Mouse (Mus musculus) forebrain, embryonic 16.5 days (tissue): ENCODE data around the gene Foxp1. TPM values are rescaled to one million over a fixed set of nuclear protein-coding genes. Genes with fewer than 3 reads are reported as not detected.
A peak's percentile ranks its signal among the peaks of the same experiment; 100 is the strongest.

ENCODE experiments used
- ATAC-seq: fragments of 200-750 bp; cut with Nextera tagmentation; 2 replicates; pipeline ENCODE4 v1.8.0; 2017; ENCODE audit warnings: mild to moderate bottlenecking, moderate library complexity
- H3K27ac ChIP-seq: fragments of 300-500 bp; sonication (generic); 2 replicates; pipeline ENCODE4 v1.5.1; 2014; ENCODE audit warnings: low read length, control low read depth
- H3K27me3 ChIP-seq: fragments of 300-500 bp; sonication (generic); replicated peaks from 2 replicates; pipeline ENCODE4 v1.6.1; 2014; ENCODE audit warnings: low read length; ENCODE audit not compliant: control insufficient read depth, insufficient read depth
- H3K36me3 ChIP-seq: fragments of 300-500 bp; sonication (generic); 2 replicates; pipeline ENCODE4 v1.6.1; 2014; ENCODE audit not compliant: control insufficient read depth, insufficient read depth
- H3K4me1 ChIP-seq: fragments of 300-500 bp; sonication (generic); replicated peaks from 2 replicates; pipeline ENCODE4 v1.6.1; 2014; ENCODE audit warnings: low read length; ENCODE audit not compliant: control insufficient read depth, insufficient read depth
- H3K4me2 ChIP-seq: fragments of 300-500 bp; sonication (generic); 2 replicates; pipeline ENCODE4 v1.6.1; 2014; ENCODE audit warnings: mild to moderate bottlenecking, low read length, control low read depth
- H3K4me3 ChIP-seq: fragments of 300-500 bp; sonication (generic); replicated peaks from 2 replicates; pipeline ENCODE4 v1.5.1; 2014; ENCODE audit warnings: mild to moderate bottlenecking, low read length, control low read depth
- H3K9ac ChIP-seq: fragments of 300-500 bp; sonication (generic); replicated peaks from 2 replicates; pipeline ENCODE4 v1.6.1; 2014; ENCODE audit warnings: low read depth, low read length, control low read depth
- H3K9me3 ChIP-seq: fragments of 300-500 bp; sonication (generic); 2 replicates; pipeline ENCODE4 v1.6.1; 2016; ENCODE audit warnings: low read length; ENCODE audit not compliant: control insufficient read depth
- WGBS: fragments of 180-500 bp; shearing (Covaris S2); extraction: QIAGEN DNeasy Blood & Tissue Kit; methylation state at CpG from one replicate; pipeline ENCODE4 v1.1.7; 2014; 5-methylcytosine and 5-hydroxymethylcytosine counted together
- polyA plus RNA-seq: library from polyadenylated mRNA; unstranded; fragments of >200 nt; fragmentation: Nextera tagmentation; extraction: Ambion mirVana; gene quantifications from 2 replicates; pipeline ENCODE4 v1.2.1, GENCODE M21; 2015

Gene Foxp1
- polyA plus RNA-seq, 1 experiment from 2014 or later: 123 TPM

DNA sequence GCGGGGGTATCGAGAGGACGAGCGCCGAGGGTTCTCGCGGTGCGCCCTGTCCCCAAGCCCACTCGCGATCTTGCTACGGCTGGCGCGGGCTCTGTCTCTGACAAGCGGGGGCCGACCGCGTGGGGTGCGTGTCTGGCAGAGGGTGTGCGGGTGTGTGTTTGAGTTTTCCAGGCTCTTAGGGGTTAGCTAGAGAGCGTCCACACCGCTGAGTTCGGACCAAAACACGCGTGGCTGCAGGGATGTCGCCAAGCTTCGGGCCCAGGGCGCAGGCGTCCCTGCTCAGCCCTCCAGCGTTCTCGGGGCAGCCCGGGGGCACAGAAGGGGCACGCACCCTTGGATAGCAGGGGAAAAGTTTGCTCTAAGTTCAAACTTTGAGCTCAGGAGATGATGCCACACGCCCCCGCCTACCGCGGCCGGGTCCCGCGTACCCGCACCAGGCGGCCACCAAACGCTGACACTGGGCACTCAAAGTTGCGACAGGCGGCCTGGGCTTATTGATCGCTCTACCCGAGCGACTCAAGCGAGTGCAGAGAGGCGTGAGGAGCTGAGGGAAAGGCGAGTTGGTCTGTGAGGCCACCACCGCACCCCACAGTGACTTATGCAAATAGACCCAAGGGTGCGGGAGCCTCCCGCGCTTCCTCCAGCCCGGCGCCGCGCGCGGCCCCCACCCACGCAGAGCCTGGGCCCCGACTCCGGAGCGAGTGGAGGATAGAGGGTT lies 721 bp downstream of the Foxp1 start:
- Histone ChIP-seq H3K27me3 (no peaks in the 10 kb centered on the region), H3K4me3 (peak overlapping the region; percentile 64), H3K36me3 (no peaks in the 10 kb centered on the region), H3K9me3 (no peaks in the 10 kb centered on the region), H3K27ac (peak overlapping the region; percentile 98), H3K9ac (peak overlapping the region; percentile 91), H3K4me1 (peaks cover 17% of the 10 kb centered on the region), H3K4me2 (peak overlapping the region; percentile 99)
- WGBS: 0% methylated on average over 64 of the region's 64 CpGs
- ATAC-seq: peak; percentile 21

DNA sequence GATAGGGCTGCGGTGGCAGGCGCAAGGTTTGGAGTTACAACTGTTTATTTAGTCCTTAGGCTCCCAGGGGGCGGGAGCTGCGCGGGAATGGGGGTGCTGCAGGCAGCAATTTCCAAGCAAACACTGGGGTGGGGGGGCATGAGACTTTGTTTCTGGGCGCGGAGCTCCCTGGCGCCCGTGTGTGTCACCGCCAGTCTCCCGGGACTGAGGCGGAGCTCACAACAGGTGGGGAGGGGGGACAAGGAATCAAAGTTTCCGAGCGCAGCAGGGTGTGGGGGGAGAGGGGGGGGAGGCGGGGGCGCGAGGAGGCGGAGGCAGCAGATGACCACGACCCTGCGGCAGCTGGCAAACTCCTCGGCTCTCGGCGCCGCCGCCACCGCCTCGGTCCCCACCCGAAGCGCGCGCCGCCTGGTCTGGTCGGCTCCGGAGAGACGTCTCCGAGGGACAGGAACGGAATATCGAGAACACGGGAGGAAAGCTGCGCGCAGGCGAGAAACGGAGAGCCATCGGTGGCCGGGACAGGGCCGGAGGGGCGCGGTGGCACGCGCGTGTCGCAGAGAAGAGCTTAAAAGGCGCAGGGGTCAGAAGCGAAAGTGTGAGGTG lies 1.4 kb downstream of the Foxp1 start:
- peak; percentile 24 for ATAC-seq
- Histone ChIP-seq H3K4me3 (peak overlapping the region; percentile 64), H3K27me3 (no peaks in the 10 kb centered on the region), H3K9me3 (no peaks in the 10 kb centered on the region), H3K27ac (peak overlapping the region; percentile 98), H3K9ac (peak overlapping the region; percentile 91), H3K4me2 (peak overlapping the region; percentile 99), H3K4me1 (peaks cover 21% of the 10 kb centered on the region), H3K36me3 (no peaks in the 10 kb centered on the region)
- WGBS: under 1% methylated on average over 53 of the region's 54 CpGs

DNA sequence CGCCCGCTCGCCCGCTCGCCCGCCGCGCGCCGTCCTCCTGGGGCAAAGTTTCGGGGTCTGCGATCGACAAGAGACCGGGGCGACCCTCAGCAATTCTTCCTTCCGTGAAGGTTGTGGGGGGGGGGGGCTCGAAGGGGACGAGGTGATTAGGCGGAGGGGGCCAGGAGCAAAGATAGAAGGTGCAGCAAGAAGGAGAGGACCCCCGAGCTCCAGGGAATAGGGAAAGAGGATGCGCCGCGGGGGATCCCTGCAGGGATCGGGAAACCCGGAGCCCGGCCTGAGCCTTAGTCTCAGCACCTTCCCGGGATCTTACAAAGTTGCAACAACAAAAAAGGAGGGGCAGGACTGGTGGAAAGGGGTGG lies 1.9 kb downstream of the Foxp1 start:
- Histone ChIP-seq H3K36me3 (no peaks in the 10 kb centered on the region), H3K9me3 (no peaks in the 10 kb centered on the region), H3K9ac (peak overlapping the region; percentile 91), H3K27me3 (no peaks in the 10 kb centered on the region), H3K4me2 (peak overlapping the region; percentile 99), H3K4me1 (peaks cover 24% of the 10 kb centered on the region), H3K27ac (peak overlapping the region; percentile 98), H3K4me3 (peak overlapping the region; percentile 64)
- WGBS: 0% methylated on average over 25 of the region's 27 CpGs
- ATAC-seq: peak; percentile 48

DNA sequence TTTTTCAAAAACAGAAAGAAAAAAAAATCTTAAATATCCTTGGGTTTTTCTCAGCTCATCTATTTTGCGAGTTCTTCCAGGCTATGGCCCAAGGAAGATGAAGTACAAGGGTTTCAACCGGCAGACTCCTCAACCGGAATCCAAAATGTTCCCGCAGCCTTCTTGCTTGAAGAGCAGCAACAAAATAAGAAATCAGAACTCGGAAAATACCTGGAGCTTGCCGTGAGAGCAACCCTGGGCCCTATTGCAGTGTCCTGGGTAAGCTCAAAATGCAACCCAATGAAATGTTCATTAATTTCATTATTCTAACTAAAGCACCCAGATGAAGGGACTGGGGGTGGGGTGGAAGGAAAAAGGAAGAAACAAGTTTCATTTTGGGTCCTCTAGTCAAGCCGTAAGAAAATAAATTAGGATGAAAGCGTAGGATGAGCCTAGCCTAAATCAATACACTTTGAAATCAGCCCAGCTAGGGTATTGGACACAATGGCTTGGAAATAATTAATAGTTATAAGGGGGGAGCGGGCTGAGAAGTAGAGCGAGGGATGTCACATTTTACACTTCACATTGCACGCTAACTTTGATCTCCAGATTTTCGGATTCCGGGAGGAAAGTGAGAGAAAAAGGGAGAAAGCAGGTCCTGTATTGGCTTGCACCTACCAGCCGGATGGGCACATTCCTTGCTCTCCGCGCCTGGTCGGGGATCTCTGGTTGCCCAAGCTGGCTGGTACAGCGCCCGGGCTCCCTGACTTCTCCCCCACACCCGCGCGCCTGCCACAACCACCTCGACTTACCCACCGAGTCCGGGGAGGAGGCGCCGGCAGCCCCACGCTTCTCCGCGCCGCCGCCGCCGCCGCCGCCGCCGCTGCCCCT lies 2.5 kb downstream of the Foxp1 start:
- 3% methylated on average over 33 of the region's 38 CpGs for WGBS
- H3K27ac ChIP-seq: peak overlapping the region; percentile 98
- peak overlapping the region; percentile 99 for H3K4me2 ChIP-seq
- H3K27me3 ChIP-seq: no peaks in the 10 kb centered on the region
- peaks cover 20% of the 10 kb centered on the region for H3K4me1 ChIP-seq
- peak; percentile 6; the same call in 1 of the 2 replicates for ATAC-seq
- peak overlapping the region; percentile 64 for H3K4me3 ChIP-seq
- peak overlapping the region; percentile 91 for H3K9ac ChIP-seq
- no peaks in the 10 kb centered on the region for H3K9me3 ChIP-seq
- no peaks in the 10 kb centered on the region for H3K36me3 ChIP-seq

DNA sequence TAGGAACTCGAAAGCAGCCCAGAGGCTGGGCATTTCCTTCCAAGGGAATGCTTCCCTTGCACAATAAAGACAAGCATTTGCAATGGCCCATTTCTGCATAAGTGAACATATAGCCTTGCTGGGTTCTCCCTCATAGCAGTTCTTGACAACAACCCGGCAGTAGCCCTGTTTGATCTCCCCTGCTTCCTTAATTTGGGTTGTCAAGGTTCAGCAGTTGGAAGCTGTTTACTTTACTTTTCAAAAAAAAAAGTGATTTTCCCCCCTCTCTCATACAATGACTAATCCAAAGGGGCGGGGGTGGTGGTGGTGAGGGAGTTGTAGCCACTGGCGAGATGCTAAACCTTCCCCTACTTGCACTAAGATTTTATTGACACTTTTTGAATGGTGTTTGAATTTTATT lies 3.5 kb downstream of the Foxp1 start:
- H3K36me3 ChIP-seq: no peaks in the 10 kb centered on the region
- H3K27ac ChIP-seq: no peak overlapping the region
- H3K9ac ChIP-seq: 0 out of 2 replicates have a peak overlapping the region, but pooled peaks have one; percentile 0
- no peaks in the 10 kb centered on the region for H3K9me3 ChIP-seq
- H3K27me3 ChIP-seq: no peaks in the 10 kb centered on the region
- peak overlapping the region; percentile 4 for H3K4me3 ChIP-seq
- H3K4me1 ChIP-seq: peaks cover 19% of the 10 kb centered on the region
- H3K4me2 ChIP-seq: peak overlapping the region; percentile 99
- 40% methylated on average over 4 of the region's 4 CpGs for WGBS
- ATAC-seq: no peak

DNA sequence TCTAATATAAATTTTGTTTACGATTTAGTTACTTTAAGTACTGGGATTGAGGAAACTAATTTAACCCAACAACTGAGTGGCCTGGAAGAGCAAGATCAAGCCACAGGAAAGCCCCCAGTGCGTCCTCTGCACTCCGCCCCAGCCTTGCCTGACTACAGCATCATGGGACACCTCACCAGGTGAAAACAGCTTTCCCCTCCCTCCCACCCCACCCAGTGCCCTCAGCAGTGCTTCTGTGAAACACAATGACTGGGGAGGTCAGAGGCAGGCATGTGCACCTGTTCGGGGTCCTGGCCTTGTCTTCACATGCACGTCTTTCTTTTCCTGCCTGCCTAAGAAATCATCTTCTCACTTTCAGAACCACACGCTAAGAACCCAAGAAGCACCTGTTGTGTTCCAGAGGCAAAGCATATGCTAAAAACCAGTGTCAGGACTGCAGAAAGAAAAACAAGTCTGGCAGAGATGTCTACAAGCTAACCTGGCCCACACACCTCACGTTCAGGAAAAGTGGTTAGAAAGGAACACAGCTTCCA lies 6.8 kb downstream of the Foxp1 start:
- no peaks in the 10 kb centered on the region for H3K27me3 ChIP-seq
- H3K9ac ChIP-seq: no peak overlapping the region
- H3K4me3 ChIP-seq: no peak overlapping the region; the same call in 1 of the 2 replicates
- H3K27ac ChIP-seq: no peak overlapping the region
- WGBS: 78% methylated on average over 7 of the region's 7 CpGs
- H3K36me3 ChIP-seq: no peaks in the 10 kb centered on the region
- peak overlapping the region; percentile 20 for H3K4me2 ChIP-seq
- H3K4me1 ChIP-seq: peaks cover 17% of the 10 kb centered on the region
- H3K9me3 ChIP-seq: no peaks in the 10 kb centered on the region
- ATAC-seq: no peak

DNA sequence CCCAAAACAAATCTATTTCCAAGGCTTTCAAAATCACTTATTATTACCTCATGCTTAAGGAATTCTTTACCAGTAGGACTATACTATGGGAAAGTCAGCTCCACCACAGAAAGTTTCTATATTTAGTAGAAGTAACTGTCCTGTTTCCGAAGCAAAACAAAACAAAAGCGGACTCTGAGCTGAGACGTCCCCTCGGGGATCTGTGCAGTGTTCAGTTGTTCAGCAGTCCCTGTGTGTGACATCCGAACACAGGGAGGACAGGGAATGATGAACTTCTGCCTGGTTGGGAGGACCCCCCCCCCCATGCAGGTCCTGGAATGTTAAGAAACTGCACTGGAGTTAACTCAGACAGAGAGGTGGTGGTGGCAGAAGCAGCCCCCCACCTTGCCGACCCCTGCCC lies 10.7 kb downstream of the Foxp1 start:
- WGBS: 60% methylated on average over 6 of the region's 6 CpGs

GRCm38 (mm10) chr6:99509189-99509592 lies 13.3 kb downstream of the Foxp1 start:
- peak; percentile 66 for ATAC-seq
- H3K27me3 ChIP-seq: no peaks in the 10 kb centered on the region
- no peak overlapping the region; the same call in 1 of the 2 replicates for H3K27ac ChIP-seq

More for the DNA sequence above, 10.7 kb downstream of the Foxp1 start:
- no peaks in the 10 kb centered on the region for H3K36me3 ChIP-seq
- H3K9ac ChIP-seq: no peak overlapping the region
- ATAC-seq: no peak
- H3K4me2 ChIP-seq: no peak overlapping the region
- no peaks in the 10 kb centered on the region for H3K9me3 ChIP-seq
- no peak overlapping the region for H3K4me3 ChIP-seq
- no peak overlapping the region for H3K27ac ChIP-seq
- no peaks in the 10 kb centered on the region for H3K27me3 ChIP-seq
- H3K4me1 ChIP-seq: peaks cover 26% of the 10 kb centered on the region

GRCm38 (mm10) chr6:99506816-99507215 lies 15.7 kb downstream of the Foxp1 start:
- Histone ChIP-seq H3K9ac (no peak overlapping the region), H3K9me3 (no peaks in the 10 kb centered on the region), H3K27ac (no peak overlapping the region), H3K27me3 (no peaks in the 10 kb centered on the region), H3K4me3 (no peak overlapping the region), H3K36me3 (no peaks in the 10 kb centered on the region), H3K4me2 (no peak overlapping the region), H3K4me1 (peaks cover 19% of the 10 kb centered on the region)
- no peak for ATAC-seq
- 80% methylated on average over 6 of the region's 6 CpGs for WGBS

More at GRCm38 (mm10) chr6:99509189-99509592, 13.3 kb downstream of the Foxp1 start:
- Histone ChIP-seq H3K9ac (no peak overlapping the region), H3K4me1 (peaks cover 19% of the 10 kb centered on the region), H3K9me3 (no peaks in the 10 kb centered on the region), H3K36me3 (no peaks in the 10 kb centered on the region), H3K4me3 (no peak overlapping the region), H3K4me2 (no peak overlapping the region)
- WGBS: 48% methylated on average over 9 of the region's 9 CpGs
